Mouse (Mus musculus) macrophage (primary cell): ENCODE measurements around the gene Timm17b. TPM values are rescaled to one million over a fixed set of nuclear protein-coding genes. Genes with fewer than 3 reads are reported as not detected.

Experiments
- H3K27ac ChIP-seq: fragments of 350-480 bp; formaldehyde crosslinking; 2 replicates; pipeline ENCODE4 v1.9.0; 2021
- H3K36me3 ChIP-seq: fragments of 350-480 bp; formaldehyde crosslinking; 2 replicates; pipeline ENCODE4 v1.9.0; 2021; ENCODE audit errors: inconsistent target
- H3K4me3 ChIP-seq: fragments of 350-480 bp; formaldehyde crosslinking; 2 replicates; pipeline ENCODE4 v1.9.0; 2021; ENCODE audit errors: inconsistent target
- H3K79me2 ChIP-seq: fragments of 350-480 bp; formaldehyde crosslinking; 2 replicates; pipeline ENCODE4 v1.9.0; 2021; ENCODE audit errors: inconsistent target
- WGBS: methylation state at CpG from one replicate; pipeline ENCODE4 v1.1.7; 2026; ENCODE audit warnings: inconsistent platforms; ENCODE audit not compliant: missing documents; 5-methylcytosine and 5-hydroxymethylcytosine counted together
- polyA plus RNA-seq: library from polyadenylated mRNA; stranded (reverse); fragments of 250-400 nt; gene quantifications from 3 replicates; pipeline ENCODE4 v1.2.4, GENCODE M21; 2018; ENCODE audit warnings: inconsistent platforms
- total RNA-seq, 78 experiments: library from RNA; depleted of rRNA; stranded (reverse); fragments of 250-400 nt; gene quantifications; 1 replicate in 9 of 78; 2 replicates in 24 of 78; 3 replicates in 43 of 78; 4 replicates in 2 of 78; pipeline ENCODE4 v1.2.4; 2018; ENCODE audit warnings: inconsistent platforms in 56 of 78

Gene Timm17b
- total RNA-seq (2018; cell fraction: chromatin; rRNA removed) = 1 to 10 TPM in 17 of 26 experiments, under 1 TPM in 7, not detected in 2; 0.34 to 4.3 (median 1.5) TPM
- total RNA-seq (2018; cell fraction: cytosol; rRNA removed) = 10 to 100 TPM in 19 of 26 experiments, 1 to 10 TPM in 7; 7.4 to 19.7 (median 10.9) TPM
- 1 to 10 TPM in 24 of 26 experiments, under 1 TPM in 2; 0.75 to 9.0 (median 2.6) TPM for total RNA-seq (2018; cell fraction: nucleus; rRNA removed)
- polyA plus RNA-seq = 7.5 to 12.2 TPM (median 10.3 TPM) in 3 replicates

DNA sequence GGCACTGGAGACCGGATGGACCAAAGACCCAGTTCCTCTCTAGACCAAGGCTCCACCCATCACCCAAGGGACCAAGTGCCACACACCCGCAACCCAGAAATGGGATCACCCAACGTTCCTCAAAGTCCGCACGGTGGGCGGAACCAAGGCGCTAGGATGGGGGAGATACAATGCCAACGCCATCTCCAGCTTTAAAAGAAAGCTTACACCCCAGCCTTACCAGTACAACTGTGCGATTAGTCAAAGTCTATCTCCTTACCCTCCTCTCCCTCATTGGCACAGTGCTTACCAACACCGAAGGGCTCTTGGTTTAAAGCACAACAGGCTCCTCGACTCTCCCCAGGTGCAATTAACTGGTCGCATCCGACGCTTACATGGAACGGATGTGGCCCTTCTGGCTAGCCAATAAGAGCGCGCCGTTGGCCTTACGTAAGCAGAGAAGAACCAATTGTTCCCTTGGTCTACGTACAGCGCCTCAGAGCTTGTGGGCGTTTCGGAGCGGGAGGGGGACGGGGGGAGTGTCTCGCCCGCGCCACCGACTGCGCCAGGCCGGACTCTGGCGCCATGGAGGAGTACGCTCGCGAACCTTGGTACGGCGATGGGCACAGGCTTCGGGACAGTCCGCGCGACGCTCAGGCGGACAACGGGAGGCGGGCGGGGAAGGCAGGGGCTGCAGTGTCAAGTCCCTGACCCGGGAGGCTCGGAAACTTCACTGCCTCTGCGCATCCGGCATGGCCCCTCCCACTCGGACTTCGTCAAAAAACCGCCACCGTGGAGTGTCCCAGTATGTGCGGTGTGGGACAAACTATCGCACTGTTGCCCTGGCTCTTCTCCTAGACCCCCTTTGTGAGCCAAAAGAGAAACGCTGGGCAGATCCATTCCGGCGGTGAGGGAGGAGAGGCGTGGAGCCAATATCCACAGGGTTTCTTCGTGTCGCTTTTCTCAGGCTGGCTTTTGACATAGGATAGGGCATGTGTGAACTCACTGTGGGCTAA lies at the start of gene Timm17b, which contains the start of gene Pqbp1:
Gene Timm17b (plus strand): TSS at position 478 of the 995 bp plus-strand sequence.
Gene Pqbp1 (minus strand): TSS at position 390 of the 995 bp plus-strand sequence.
- peaks cover 11% of the 10 kb centered on the region; the same call in 1 of the 2 replicates for H3K79me2 ChIP-seq
- H3K4me3 ChIP-seq = peak within 1 kb of the TSS; percentile 51
- H3K36me3 ChIP-seq = no peaks in the 10 kb centered on the region
- peak within 1 kb of the TSS; percentile 74 for H3K27ac ChIP-seq
- WGBS = 21% methylated on average over 51 of the region's 62 CpGs

DNA sequence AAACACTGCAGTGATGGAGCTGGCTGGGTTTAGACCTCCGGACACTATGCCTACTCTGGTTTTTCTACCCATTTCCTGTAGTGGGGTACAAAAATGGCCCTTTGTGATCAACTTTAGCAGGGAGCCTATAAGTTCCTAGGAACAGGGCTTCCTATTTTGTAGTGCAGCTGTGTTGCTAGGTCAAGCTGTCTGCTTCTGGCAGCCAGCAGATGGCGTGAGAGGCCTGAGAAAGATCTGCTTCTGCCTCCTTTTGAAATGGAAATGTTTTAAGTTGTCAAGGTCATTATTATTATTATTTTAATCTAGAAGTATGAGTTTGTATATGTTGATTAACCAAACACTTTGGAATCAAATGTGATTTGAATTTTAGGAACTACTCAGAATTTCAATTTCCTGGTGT lies 44.6 kb upstream of the Timm17b start:
- Histone ChIP-seq H3K4me3 (no peak overlapping the region), H3K79me2 (peaks cover 92% of the 10 kb centered on the region), H3K36me3 (0 out of 2 replicates have a peak, but pooled peaks cover 5% of the 10 kb centered on the region), H3K27ac (no peak overlapping the region)
- WGBS = 0% methylated on average over 1 of the region's 2 CpGs

DNA sequence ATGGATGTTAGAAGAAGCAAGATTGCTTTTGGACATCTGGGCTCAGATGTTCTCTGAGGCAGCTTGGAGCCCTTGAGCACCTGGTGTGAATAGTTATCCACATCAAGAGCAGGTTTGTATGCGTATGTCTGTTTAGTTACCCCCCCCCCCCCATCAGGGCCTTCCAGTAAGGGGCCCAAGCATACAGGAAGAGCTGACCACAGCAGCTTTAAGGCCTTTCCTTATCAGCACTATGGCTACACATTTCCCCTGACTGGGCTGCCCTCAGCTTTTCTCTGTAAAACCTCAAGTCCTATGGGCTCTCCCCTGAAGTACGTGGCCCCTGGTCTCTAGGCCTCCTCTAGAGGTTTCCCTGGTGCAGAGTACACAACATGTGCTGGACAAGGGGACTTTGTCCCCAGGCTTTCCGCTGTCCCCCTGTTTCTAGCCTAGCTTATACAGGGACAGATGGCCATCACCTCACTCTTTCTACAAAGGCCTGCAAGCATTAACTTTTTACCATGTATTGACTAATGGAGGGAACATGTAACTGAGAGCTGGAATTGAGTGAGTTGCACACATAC lies 39.9 kb upstream of the Timm17b start:
- 79% methylated on average over 2 of the region's 3 CpGs for WGBS
- 0 out of 2 replicates have a peak, but pooled peaks cover 5% of the 10 kb centered on the region for H3K36me3 ChIP-seq
- H3K79me2 ChIP-seq = peaks cover 95% of the 10 kb centered on the region
- H3K4me3 ChIP-seq = no peak overlapping the region
- H3K27ac ChIP-seq = no peak overlapping the region

DNA sequence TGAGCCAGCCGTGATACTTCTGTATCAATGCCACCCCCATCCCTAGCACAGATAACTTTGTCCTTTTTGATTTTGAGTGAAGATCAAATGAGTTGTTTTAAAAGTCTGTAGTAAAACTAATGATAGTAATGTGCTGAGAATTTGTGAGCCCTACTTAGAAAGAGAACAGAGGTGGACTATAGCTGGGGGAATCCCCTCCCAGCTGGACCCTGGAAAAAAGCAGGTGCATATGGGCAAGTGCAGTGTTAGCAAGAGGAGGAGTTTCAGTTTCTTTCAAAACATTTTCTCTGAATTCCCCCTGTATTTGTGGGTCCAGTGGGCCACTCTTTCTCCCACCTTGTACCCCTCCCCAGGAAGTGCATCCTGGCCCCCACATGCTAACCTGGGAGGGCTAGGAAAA lies 36.0 kb upstream of the Timm17b start:
- no peak overlapping the region for H3K4me3 ChIP-seq
- H3K36me3 ChIP-seq = no peaks in the 10 kb centered on the region
- no peak overlapping the region for H3K27ac ChIP-seq
- H3K79me2 ChIP-seq = peaks cover 82% of the 10 kb centered on the region
- 100% methylated on average over 1 of the region's 1 CpGs for WGBS

DNA sequence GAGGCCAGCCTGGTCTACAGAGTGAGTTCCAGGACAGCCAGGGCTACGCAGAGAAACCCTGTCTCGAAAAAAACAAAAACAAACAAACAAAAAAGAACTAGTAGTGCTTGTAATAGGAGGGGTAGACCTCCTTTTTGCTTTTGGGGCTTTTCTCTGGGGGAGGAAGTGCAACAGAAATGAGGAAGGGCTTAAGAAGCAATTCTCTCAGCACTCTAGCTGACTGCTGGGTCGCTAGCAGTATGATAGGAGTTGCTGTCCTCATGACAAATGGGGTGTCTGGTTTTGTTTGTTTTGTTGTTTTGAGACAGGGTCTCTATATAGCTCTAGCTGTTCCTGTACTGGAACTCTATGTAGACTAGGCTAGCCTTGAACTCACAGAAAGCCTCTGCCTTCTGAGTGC lies 34.6 kb upstream of the Timm17b start:
- WGBS = 14% methylated on average over 1 of the region's 3 CpGs
- Histone ChIP-seq H3K4me3 (no peak overlapping the region), H3K36me3 (no peaks in the 10 kb centered on the region), H3K27ac (peak overlapping the region; percentile 35), H3K79me2 (peaks cover 68% of the 10 kb centered on the region)

DNA sequence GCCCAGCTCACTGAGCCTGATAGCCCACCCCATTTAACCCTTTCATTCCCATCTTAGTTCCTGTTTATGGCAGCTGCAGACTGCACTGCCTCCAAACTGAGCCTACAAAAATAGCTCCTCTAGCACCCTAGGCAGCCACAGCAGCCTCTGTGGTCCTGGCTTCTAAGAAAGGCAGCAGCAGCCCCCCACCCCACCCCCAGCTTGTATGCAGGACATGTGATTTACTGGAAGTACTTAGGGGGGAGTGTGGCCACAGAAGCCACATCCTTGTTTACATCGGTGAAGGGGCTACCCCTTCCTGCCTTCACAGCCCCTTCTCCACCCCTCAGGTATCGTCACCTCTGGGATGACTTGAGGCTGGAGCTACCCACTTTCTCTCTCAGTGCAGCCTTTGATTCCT lies 33.8 kb upstream of the Timm17b start:
- Histone ChIP-seq H3K36me3 (no peaks in the 10 kb centered on the region), H3K27ac (peak overlapping the region; percentile 35), H3K4me3 (no peak overlapping the region), H3K79me2 (peaks cover 60% of the 10 kb centered on the region)
- WGBS = 25% methylated on average over 2 of the region's 2 CpGs

DNA sequence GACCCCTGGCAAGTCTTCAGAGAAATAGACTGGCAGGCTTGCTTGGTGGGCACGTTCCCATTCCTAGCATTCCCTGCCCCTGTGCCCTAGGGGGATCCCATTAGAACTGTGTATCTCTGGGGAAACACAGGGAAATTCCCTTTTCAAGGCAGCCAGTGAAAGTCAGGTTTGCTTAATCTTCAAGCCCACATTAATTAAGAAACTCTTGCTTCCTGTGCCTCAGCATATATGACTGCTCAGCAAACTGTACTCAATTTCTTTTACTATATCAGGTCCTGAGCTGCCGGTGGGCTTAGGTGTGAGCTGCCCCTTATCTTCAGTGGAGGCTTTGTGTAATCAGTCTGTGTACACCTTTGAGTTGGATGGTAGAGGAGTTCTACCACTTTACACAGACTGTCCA lies 33.4 kb upstream of the Timm17b start:
- H3K27ac ChIP-seq = 0 out of 2 replicates have a peak overlapping the region, but pooled peaks have one; percentile 35

DNA sequence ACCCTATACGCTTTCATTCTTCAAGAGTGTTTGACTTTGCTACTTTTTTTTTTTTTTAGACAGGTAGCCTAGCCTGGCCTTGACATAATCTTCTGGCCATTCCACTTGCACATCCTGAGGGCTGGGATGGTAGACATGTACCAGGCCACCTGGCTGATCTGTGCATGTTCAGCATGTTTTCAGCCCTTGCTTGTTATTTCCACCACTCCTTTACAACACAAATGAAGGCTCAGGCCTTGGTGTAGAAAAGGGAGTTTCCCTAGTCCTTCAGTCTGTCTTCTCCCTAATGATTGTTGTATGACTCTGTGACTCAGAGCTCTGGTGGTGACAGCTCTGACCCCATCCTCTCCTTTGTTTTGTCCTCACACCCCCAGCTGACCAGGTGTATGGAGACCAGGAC lies 32.0 kb upstream of the Timm17b start:
- no peaks in the 10 kb centered on the region; the same call in 1 of the 2 replicates for H3K36me3 ChIP-seq
- H3K4me3 ChIP-seq = no peak overlapping the region
- H3K27ac ChIP-seq = no peak overlapping the region
- H3K79me2 ChIP-seq = peaks cover 43% of the 10 kb centered on the region
- 100% methylated on average over 1 of the region's 1 CpGs for whole genome bisulfite sequencing

More for the DNA sequence above, 33.4 kb upstream of the Timm17b start:
- peaks cover 56% of the 10 kb centered on the region for H3K79me2 ChIP-seq
- no peaks in the 10 kb centered on the region for H3K36me3 ChIP-seq
- WGBS = 17% methylated on average over 2 of the region's 2 CpGs
- H3K4me3 ChIP-seq = no peak overlapping the region

DNA sequence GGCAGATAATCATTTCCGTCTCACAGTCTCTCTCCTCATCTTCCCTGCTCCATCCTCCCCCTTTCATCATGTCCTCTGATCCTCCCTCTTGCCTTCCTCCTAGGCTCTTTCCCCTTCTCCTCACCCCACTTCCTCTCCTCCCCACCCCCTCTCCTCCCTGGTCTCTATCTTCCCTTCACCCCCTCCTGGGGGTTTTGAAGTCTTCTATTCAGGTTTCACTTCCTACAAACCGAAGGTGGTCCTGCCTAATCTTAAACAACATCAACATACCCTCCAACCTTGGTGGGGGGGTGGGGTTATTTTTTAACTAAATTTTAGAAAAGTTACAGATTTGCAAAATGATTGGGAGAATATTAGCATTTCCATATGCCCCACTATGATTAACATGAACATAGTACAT lies 30.7 kb upstream of the Timm17b start:
- Histone ChIP-seq H3K4me3 (no peak overlapping the region), H3K27ac (no peak overlapping the region), H3K79me2 (peaks cover 29% of the 10 kb centered on the region), H3K36me3 (no peaks in the 10 kb centered on the region; the same call in 1 of the 2 replicates)
- WGBS = 29% methylated on average over 2 of the region's 2 CpGs

DNA sequence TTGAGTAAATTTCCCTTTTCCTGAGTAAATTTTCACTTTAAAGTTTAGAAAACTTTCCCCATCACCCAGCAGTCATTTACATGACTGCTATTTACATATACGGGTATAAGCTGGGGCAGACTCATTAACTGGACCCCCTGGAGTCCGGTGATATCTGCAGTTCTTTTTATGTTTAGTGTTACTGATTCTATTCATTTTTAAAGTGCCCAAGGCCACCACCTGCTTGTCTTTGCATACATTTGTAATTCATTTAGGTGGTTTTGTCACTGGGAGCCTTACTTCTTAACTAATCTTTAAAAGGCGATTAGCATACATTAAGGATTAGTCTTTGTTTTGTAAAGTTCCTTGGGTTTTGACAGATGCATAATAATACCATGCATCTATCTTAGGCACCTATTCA lies 29.3 kb upstream of the Timm17b start:
- no peak overlapping the region for H3K4me3 ChIP-seq
- 68% methylated on average over 3 of the region's 3 CpGs for WGBS
- peaks cover 22% of the 10 kb centered on the region for H3K79me2 ChIP-seq
- no peak overlapping the region for H3K27ac ChIP-seq
- no peaks in the 10 kb centered on the region; the same call in 1 of the 2 replicates for H3K36me3 ChIP-seq

DNA sequence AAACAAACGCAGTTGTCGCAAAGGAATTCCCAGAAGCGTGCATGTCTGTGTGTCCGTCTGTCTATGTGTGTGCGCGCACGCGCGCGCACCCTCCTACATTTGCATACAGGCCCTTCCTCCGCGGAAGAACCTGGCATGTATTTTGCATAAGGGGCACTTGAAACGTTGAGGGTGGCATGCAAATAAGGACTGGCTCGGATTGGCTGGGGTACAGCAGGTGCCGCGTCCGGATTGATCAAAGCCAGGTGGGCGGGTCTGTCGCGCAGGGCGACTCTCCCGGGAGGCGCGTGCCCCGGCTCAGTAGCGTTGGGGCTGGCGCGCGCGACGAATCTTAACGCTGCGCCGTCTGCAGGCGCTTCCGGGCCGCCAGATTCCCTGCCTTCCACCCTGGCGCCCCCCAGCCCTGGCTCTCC lies 21.1 kb upstream of the Timm17b start, which contains the start of gene Pim2:
Gene Pim2 (plus strand): TSS at position 256 of the 413 bp plus-strand sequence.
- Histone ChIP-seq H3K4me3 (peak within 1 kb of the TSS; percentile 31), H3K27ac (no peak within 1 kb of the TSS)
- 20% methylated on average over 38 of the region's 38 CpGs for WGBS

DNA sequence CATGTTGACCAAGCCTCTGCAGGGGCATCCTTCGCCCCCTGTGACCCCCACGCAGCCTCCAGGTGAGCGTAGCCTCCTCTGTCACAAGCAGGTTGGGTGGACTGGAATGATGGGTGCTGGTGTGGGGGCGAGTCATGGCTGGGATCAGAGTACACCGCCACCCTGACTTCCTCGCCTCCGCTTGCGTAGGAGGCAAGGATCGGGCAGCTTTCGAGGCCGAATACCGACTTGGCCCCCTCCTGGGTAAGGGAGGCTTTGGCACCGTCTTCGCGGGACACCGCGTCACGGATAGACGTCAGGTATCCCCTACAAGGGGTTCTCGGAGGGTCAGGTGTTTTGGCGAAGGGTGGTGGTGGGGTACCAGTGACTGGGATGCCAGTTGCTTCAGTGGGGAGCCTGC lies 20.7 kb upstream of the Timm17b start:
- Histone ChIP-seq H3K36me3 (no peaks in the 10 kb centered on the region), H3K27ac (no peak overlapping the region), H3K4me3 (peak overlapping the region; percentile 31), H3K79me2 (no peaks in the 10 kb centered on the region)
- WGBS = 37% methylated on average over 18 of the region's 21 CpGs

More for the DNA sequence above, 21.1 kb upstream of the Timm17b start, which contains the start of gene Pim2:
- H3K79me2 ChIP-seq = no peaks in the 10 kb centered on the region
- no peaks in the 10 kb centered on the region for H3K36me3 ChIP-seq

DNA sequence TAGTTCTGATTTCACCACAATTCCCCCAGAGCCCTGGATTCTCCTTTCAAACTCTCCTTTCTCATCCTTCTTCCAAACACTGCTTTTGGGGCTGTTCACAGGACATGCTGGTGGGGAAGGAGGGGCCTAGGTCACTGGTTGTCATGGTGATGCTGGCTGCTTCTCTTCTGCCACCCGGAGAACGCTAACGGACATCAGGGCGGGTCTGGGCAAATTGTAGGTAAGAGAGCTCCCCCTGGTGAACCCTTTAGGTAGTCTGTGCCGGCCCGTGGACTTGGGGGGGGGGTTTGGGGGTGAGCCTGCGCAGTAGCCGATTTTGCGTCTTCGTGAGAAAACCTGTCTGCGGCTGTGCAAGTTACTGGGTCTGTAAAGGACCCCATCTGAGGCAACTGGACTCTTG lies 19.3 kb upstream of the Timm17b start:
- no peak overlapping the region for H3K4me3 ChIP-seq
- no peaks in the 10 kb centered on the region for H3K36me3 ChIP-seq
- no peak overlapping the region for H3K27ac ChIP-seq
- H3K79me2 ChIP-seq = peaks cover 5% of the 10 kb centered on the region
- WGBS = 12% methylated on average over 8 of the region's 11 CpGs

DNA sequence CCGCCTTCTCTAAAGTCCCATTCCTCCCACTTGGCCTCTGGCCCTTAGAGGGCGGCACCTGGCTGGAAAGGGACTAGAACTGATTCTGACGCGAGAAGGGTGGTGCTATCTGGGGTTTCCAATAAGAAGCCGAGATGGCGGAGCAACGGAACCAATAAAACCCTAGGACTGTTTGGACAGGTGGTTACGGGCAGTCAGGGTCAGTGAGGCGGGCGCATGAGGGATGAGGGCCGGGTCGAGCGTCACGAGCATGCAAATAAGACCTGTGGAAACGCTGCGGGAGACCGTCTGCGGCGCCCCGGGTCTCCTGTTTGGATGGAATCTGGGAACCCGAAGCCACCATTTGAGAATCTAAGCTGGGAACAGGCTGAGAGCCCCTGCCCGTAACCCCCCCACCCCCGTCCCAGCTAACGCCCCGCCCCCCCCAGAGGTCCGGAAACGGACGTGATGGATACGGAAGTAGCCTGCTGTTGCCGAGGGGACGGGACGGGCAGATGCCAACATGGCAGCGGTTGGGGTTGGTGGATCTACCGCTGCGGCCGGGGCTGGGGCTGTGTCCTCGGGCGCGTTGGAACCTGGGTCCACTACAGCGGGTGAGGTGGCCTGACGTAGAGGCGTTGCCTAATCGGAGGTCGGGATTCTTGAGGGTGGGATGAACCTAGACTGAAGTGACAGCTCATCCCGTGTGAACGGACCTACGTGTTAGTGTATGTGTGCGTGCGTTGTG lies 15.2 kb upstream of the Timm17b start, which contains the start of gene Slc35a2:
Gene Slc35a2 (plus strand): TSS at position 188 of the 727 bp plus-strand sequence.
- Histone ChIP-seq H3K36me3 (no peaks in the 10 kb centered on the region), H3K27ac (peak within 1 kb of the TSS; percentile 59), H3K4me3 (peak within 1 kb of the TSS; percentile 59), H3K79me2 (peaks cover 19% of the 10 kb centered on the region)
- 17% methylated on average over 49 of the region's 49 CpGs for WGBS
